Mouse (Mus musculus): Measurements from ENCODE around the gene Klhl22.
"Not testable (repeated sequence)": the region's sequence is repeated elsewhere in the genome, so short reads cannot be mapped to it uniquely, and the experiment has no call there.

Klhl22 gene

DNA sequence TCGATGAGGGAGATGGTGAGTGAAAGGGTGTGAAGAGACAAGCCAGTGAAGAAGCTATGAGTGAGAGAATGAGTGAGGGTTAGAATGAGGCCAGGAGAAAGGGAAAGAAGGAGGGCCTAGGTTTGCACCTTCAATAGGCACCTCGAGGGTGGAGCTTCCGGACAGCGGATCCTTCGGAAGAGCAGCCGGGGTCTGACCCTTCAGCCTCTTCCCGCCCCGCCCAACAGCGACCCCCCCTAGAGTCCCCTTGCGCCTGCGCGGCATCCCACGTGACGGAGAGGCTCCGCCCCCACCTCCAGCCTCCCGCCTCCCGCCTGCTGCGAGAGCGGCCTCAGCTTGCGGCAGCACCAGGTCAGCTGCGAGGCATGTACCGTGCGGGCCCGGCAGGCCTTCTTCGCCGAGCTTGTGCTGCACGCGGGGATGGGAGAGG lies at the start of gene Klhl22:
Klhl22 (plus strand) TSS at position 275 of the 430 bp plus-strand sequence.
- peak; percentile 71 for DNase-seq (ENCODE audit: low read depth, low spot score)

DNA sequence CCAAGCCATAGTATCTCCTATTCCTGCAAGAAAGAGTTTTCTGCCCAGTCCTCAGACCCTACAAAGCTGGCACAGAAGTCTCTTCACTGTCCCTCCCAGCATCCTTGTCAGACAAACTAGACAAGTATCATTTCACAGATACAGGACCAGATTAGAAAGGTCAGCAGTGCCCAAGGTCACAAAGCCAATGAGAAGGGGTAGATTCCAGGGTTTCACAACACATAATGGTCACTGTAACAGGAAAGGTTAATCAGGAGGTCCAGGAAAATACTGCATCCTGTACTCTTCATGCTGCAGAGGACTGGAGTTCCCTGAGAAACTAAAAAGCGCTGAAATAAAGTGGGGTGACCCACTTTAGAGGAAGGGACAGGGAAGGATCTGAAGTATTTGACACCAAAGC lies 41.6 kb upstream of the Klhl22 start:
- no peak for DNase-seq (ENCODE audit: low read depth, low spot score)

DNA sequence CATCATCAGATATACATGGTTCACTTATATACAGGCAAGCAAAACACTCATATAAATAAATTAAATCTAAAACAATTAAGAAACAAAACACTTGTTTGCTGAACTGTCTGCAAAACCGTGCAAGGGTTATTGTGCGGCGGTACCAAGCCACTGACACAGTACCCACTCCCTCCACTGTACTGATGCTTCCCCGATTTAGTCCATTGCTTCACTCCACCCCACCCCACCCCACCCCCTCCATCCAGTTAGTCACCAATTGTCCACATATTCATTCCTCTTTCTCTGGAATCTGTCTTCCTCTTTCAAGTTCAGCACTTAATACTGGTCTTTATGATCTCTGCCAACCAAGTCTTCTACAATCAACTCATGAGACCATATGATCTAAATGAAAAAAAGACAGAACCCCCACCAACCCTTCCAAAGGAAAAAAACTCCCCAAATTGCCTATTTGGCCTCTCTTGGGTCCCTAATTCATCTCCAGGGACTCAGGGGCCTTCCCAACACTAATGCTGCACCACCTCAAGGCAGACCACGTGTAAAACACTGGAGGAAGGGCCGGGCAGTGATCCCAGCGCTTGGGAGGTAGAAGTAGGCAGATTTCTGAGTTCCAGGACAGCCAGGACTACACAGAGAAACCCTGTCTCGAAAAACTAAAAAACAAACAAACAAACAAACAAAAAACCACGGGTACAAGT lies 38.2 kb upstream of the Klhl22 start:
- no peak for DNase-seq (ENCODE audit: low read depth, low spot score)

GRCm38 (mm10) chr16:17721822-17722460 lies 37.5 kb upstream of the Klhl22 start:
- DNase-seq (ENCODE audit: low read depth, low spot score) = peak; percentile 34

DNA sequence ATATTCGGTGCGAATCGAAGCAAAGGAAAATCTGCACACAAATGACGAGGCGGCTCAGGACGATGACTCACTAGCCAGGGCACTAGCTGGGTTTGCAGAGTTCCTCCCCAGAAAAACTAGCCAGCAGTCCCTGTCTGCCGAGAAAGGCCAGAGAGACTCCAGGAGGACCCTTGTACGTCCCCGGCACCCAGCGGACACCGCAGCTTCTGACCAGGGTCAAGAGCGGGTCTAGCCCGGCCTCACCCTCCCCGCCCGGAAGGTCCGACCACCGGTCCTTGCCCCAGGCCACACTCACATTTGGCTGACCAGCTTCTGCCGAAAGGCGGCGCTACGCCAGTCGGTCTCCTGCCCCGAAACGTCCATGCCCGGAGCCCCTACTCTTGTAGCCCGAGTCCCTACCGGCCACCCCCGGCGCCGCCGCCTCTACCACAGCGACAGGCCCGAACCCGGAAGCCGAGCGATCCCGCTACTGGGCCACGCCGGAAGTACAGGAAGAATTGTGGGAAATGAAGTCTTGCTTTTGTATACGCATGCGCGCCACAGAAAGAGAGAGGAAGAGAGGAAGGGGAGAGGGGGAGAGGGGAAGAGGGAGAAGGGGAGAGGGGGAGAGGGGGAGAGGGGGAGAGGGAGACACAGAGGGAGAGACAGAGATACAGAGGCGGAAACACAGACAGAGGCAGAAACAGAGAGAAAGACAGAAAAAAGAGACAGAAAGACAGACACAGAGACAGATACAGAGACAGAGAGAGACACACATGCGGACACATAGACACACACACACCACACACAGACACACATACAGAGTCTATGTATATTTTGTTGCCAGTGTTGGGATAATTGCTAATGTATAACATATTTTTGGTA lies 36.7 kb upstream of the Klhl22 start:
- DNase-seq (ENCODE audit: low read depth, low spot score) = peak; percentile 86

- DNase-seq (ENCODE audit: low read depth, low spot score) = no peak
These were observed 36.1 kb upstream of the Klhl22 start for GRCm38 (mm10) chr16:17723325-17723626.

DNA sequence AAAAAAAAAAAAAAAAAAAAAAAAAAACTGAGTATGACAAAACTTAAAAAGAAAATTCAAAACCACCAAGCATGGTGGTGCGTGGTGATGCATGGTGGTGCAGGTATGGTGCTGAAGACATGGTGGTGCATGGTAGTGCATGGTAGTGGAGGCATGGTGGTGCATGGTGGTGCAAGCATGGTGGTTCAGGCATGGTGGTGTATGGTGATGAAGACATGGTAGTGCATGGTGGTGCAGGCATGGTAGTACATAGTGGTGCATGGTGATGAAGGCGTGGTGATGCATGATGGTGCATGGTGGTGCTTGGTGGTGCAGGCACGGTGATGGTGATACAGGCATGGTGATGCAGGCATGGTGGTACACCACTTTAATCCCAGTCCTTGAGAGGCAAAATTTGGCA lies 35.0 kb upstream of the Klhl22 start:
- no peak for DNase-seq (ENCODE audit: low read depth, low spot score)

GRCm38 (mm10) chr16:17727179-17727861 lies 32.1 kb upstream of the Klhl22 start:
- DNase-seq (ENCODE audit: low read depth, low spot score) = peak; percentile 36

DNA sequence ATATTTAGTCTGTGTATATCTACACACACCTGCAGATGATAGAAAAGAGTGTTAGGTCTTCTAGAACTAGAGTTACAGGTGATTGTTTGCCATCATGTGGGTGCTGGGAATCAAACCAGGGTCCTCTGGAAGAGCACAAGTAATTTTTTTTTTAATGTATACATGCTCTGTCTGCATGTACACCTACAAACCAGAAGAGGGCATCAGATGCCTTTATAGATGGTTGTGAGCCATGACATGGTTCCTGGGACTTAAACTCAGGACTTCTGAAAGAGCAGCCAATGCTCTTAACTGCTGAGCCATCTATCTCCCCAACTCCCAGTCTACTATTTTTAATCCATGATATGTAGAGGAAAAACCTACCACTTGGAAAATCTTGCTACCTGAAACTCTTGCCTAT lies 29.4 kb upstream of the Klhl22 start:
- DNase-seq (ENCODE audit: low read depth, low spot score) = no peak

GRCm38 (mm10) chr16:17732021-17732420 lies 27.4 kb upstream of the Klhl22 start:
- no peak for DNase-seq (ENCODE audit: low read depth, low spot score)

GRCm38 (mm10) chr16:17732431-17732830 lies 27.0 kb upstream of the Klhl22 start:
- no peak for DNase-seq (ENCODE audit: low read depth, low spot score)

DNA sequence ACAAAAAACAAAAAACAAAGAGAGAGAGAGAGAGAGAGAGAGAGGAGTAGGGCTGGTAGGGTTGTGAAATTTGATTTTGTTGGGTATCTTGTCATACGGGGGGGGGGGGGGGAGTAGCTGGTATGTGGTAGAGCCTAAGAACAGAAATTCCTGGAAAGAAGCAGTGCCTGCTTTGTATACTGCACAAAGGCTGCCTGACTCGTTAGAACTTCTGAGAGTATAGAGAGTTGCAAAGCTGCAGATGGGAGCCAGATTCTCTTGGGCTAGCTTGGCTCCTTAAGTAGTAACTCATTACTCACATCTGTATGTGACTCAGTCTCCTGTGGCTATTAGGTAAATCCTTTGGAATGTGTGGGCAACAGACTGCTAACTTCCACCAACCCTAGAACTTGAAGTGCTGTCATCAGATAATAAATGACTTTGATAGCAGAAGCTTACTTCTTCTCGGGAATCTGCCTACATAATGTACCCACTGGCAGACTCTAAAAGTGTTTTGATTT lies 26.5 kb upstream of the Klhl22 start, which contains the start of gene Med15:
Med15 (minus strand) TSS at position 51 of the 500 bp plus-strand sequence.
- no peak for DNase-seq (ENCODE audit: low read depth, low spot score)

DNA sequence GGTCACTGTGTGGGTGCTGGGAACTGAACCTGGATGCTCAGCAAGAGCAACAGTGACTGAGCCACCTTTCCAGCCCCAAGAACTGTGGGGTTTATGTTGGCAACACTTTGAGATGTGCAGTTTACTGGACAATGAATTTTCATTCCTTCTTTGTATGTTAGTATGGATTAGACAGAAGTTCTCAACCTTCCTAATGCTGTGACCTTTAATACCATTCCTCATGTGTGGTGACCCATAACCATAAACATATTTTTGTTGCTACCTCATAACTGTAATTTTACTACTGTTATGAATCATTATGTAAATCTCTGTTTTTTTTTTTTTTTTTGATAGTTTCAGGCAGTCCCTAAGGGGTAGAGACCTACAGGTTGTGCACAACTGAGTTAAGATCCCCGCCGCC lies 25.8 kb upstream of the Klhl22 start:
- no peak for DNase-seq (ENCODE audit: low read depth, low spot score)

GRCm38 (mm10) chr16:17734872-17735271 lies 24.5 kb upstream of the Klhl22 start:
- not testable (repeated sequence) for DNase-seq (ENCODE audit: low read depth, low spot score)

DNA sequence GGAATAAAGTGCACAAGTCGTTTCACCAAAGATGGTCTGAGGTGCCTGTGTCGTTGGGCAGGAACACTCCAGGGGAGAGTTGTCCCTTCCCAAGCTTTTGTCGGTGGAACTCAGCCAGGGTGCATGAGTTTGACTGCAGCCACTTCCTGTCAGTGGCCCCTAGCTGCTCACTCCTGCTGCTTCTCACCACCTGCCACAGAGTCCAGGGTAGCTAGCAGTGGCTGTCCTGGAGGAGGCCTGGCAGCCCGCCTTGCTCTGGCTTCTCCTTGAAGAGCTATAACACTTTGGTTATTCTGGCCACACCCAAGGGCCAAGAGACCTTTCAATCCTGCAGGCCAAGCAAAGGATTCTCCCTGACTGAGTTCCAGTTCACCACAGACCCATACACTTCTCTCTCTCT lies 23.3 kb upstream of the Klhl22 start:
- no peak for DNase-seq (ENCODE audit: low read depth, low spot score)

DNA sequence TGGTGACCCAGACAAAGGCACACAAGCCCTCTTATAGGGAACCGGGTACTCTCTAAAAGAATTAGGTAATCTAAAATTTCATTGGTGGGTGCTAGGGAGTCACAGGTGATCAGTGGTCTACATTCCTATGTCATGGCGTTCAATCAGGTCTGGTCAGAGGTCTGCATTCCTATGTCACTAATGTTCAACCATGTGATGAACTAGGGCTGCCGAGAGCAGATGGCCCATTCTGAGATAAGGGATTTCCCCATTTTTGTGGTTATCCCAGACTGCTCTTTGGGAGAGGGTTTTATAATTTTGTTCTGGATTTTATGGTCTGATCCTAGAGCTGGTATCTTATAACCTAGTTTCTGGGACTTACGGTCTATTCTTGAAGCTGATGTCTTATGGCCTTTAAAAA lies 19.3 kb upstream of the Klhl22 start:
- DNase-seq (ENCODE audit: low read depth, low spot score) = no peak

DNA sequence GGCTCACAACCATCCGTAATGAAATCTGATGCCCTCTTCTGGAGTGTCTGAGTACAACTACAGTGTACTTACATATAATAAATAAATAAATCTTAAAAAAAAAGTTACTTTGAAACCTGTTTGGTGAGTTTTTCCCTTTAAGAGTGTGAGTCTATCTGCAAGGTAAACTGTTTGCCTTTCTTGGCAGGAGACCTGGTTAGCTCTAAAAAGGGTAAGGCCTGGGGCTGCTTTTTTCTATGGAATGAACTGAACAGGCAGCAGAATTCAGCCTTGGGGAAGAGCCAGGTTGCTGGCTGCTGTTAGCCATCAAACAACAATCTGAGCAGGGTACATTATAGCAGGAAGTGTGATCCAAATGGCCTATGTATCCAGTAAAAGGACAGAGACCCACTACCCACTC lies 16.6 kb upstream of the Klhl22 start:
- DNase-seq (ENCODE audit: low read depth, low spot score) = no peak

DNA sequence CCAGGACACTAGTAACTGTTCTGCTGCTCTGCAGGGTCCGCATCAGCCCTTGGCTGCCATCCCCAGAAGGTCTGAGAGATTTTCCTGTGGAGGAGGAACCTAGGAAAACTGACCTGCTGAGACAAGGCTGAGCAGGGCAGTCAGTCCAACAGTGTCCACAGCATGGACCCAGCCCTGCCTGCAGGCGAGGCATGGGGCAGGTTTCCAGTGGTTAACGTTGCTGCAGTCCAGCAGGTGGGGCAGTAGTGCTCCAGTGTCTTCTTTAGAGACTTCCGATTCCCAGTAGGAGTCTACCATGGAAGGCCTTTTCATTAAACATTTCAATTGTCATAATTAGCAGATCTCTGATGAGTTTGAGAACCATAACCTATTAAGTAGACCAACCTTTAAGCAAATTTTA lies 16.1 kb upstream of the Klhl22 start:
- no peak for DNase-seq (ENCODE audit: low read depth, low spot score)

DNA sequence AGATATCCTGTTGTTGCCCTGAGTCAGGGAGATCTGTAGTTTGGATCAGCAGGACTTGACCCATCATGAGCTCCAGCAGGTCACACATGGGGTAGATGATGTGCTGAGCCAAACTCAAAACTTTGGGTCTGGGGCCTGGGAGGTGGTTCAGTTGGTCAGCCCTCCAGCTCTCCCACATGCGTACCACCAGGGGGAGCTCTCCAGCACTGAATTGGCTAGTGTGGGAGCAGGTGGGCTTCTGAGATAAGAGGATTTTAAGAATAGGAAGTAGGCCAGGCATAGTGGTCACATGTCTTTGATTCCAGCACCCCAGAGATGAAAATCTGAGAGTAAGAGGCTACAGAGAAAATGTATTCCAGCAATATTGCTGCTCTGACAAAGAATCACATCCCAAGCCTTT lies 14.9 kb upstream of the Klhl22 start:
- DNase-seq (ENCODE audit: low read depth, low spot score) = no peak

- no peak for DNase-seq (ENCODE audit: low read depth, low spot score)
These were observed 14.4 kb upstream of the Klhl22 start for GRCm38 (mm10) chr16:17745067-17745466.

- DNase-seq (ENCODE audit: low read depth, low spot score) = no peak
These were observed 6.4 kb upstream of the Klhl22 start for GRCm38 (mm10) chr16:17753001-17753400.

DNA sequence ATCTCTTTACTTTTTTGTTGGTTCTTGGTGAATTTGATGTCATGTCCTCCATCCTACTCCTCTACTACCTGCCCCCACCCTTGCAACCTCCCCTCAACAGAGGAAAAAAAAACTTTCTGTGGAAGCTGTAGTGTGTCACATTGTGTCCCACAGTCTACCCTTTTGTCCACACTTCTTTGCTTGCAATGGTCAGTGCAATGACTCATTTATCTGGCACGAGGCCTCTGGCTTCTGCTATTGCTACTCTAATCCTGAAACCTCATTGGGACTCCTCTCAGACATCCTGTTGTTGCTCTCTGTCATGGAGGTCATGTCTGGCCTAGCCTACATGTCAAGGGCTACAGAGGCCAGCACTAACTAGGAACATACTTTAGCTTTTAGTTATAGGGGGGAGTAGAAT lies 5.7 kb upstream of the Klhl22 start:
- no peak for DNase-seq (ENCODE audit: low read depth, low spot score)
